Mouse (Mus musculus) adrenal gland, adult 18-20 months (tissue): ENCODE measurements at regions not wholly inside any gene's neighbourhood (a gene's known extent, or its start where the extent isn't known, plus 50 kb on each side); places are given as distances from the start of the nearest gene placed in this dataset.
A peak's percentile ranks its signal among the peaks of the same experiment; 100 is the strongest.

Experiments used
- DNase-seq, 2 experiments: peaks; one replicate each; pipeline ENCODE4 v3.0.0; 2021 to 2022; ENCODE audit warnings: low spot score in 2 of 2

DNA sequence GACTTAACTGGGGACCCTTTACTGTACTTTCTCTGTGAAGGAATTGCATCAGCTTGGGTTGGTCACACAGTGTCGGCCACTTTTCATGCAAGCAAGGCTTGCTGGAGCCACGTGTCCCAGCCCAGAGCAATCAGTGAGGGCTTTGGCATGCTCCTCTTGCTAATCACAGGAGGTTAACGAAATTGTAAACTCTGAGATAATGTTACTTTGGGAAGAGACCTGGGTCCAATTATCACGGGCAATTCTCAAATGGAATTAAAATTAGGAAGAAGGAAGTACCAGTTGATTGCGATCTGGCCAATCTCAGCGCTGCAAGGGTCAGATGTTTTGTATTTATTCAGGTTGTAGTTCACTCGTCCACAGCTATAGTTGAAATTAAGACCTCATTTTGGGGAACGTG lies 153.2 kb downstream of the Dusp6 start:
- DNase-seq, result no peak

DNA sequence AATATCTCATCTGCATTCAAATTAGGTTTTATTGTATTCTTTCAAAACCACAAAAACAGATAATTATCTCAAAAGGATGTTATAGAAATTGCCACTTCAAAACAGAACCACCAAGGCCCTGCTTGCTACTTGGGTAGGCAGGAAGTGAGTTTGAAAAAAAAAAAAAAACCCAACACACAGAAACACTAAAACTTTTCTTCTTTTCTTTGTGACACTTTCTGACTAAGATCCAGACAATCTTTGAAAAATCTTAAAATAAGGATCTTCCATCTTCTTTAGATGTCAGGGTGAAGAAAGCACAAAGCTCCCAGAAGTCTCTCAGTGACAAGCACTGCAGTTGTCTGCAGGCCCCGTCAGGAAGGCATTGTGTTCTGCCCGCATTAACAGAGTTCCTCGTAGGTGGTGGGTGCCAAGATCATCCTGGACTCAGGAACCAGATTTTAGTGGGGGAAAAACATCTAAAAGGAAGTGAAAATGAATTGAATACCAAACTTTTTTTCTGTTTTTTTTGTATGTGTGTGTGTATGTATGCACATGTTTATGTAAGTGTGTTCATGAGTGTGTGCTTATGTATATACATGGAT lies 154.0 kb downstream of the Dusp6 start:
- DNase-seq, result no peak

DNA sequence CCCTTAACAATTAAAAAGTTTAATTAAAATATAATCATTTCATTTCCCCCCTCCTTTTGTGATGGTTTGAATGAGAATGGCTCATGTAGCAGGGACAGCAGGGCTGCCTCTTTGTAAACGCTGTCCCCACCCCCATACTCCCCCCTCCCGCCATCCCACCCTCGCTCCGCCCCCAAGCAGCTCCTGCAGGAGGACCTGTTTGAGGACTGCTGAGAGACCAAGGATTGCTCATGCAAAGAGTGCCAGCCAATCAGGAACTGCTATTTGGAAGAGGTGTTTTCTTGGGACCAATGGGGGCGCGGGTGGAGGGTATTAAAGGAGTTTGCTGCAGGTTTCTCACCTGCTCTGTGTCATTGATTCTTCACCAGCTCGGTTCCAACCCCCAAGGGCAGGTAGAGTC lies 154.6 kb downstream of the Dusp6 start:
- DNase-seq, result no peak

DNA sequence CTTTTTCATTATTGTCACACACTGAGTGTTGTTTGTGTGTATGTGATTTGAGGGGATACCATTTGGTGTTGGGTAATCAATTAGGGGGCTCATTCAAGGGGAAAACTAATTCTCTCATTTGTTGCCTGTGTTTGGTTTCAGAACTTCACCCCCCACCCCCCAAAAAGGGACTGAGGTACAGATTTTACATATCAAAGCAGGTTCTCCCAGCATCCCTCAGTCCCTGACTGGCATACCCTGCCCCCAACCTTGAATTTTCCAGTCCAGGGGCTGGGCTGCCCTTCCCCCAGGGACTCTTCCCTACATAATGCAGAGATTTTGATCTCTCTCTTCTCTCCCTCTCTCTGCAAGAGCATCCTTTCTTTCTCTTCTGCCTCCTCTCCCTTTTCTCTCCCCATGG lies 155.5 kb downstream of the Dusp6 start:
- DNase-seq, result no peak

DNA sequence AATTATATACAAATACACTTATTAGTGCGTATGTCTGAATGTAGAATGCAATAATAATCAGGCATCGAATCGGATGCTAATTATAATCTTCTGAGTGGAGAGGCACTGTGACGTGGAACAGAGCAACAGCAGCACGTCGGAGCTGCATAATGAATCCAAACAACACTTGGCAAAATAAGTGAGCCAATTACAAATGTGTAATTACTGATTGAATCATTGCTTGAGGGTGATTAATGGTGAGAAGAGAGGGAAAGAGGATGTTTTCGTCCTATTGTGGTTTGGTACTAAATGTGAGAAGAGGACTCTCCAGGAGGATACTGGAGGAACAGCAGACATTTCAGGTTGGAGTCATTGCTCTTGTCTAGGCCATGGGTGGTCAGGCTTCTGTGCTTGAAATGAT lies 156.5 kb downstream of the Dusp6 start:
- DNase-seq, result no peak

DNA sequence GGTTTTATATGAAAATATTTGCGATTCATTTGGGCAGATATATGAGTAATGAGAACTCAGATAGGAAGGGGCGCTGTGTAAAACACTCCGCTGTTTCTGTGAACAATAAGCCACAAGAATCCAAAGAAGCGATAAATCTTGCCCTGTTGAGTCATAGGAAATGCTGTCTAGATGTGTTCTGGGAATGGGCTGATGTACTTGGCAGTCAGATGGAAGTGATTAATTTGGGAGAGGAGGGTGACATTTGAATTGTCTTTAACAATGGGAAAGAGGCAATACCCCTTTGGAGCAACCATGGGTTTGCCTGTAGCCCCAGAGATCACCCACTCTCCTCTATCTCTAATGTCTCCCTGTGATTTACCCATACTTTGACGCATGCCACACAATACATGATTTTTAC lies 160.4 kb downstream of the Dusp6 start:
- no peak for DNase-seq

DNA sequence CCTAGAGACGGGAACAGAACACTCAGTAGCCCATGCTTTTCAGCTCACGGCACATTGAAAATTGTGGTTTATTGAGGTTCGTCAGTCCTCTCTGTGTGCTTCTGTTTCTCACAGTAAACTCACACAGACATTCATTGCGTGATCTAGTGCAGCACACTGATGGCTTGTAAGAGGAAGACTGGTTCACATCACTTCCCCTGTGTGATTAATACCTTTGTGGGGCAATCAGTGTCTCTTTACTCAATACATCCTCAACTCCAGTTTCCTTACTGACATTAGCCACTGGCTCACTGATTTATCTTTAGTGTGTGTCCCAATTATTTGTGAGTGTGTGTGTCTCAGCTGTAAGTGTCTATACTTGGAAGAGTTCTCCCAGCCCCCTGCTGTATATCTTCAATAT lies 162.2 kb downstream of the Dusp6 start:
- DNase-seq, result no peak

DNA sequence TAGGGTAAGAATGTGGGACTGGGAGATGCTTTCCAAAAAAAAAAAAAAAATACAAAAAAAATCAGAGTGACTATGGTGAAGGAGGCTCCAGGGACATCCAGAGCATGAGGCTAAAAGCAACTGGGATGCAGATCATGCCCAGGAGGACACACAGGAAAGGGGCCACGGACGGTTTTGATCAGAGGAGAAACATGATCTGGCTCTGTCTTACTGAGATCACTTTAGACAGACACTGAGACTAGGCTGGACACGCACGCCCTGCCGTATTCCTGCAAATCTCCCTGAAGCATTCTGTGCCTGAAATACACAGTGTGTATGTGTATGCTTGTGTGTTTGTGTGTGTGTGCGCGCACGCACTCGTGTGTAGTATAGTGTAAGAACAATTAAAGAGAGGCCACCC lies 167.1 kb downstream of the Dusp6 start:
- no peak for DNase-seq

DNA sequence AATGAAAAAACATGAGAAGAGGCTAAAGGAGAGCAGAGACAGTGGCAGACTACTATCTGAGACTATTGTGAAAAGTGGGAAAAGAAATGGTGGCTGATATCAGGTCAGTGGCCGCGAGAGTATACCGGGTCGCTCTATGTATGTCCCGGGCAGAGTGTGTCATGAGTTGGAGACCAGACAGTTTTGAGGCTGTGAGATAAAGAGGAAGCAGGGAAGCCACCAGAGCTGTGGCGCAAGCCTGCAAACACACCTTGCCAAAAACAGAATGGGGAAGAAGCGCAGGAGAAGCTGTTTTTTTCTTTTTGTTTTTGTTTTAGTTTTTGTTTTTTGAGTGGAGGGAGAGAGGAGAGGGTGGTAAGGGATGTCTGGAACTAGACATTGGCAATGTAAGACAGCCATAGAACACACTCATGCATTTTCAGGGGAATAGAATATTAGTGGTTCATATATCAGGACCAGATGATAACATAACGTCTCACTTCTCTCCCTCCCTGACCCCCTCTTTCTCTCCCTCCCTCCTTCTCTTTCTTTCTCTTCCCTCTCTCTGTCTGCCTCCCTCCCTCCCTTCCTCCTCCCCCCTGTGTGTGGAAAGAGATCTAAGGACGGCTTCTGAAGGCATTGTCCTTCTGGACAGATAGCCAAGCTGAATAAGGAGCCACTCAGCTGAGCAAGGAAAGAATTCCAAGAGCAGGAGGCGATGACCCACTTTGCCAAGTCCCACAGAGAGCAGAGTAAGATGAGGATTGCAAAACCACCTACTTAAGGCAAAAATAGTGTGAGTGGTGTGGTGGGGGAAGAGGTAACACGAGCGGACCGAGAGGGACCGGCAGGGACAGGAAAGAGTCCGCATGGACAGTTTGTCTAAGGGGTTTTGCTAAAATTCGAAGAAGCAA lies 167.9 kb downstream of the Dusp6 start:
- DNase-seq, result no peak

DNA sequence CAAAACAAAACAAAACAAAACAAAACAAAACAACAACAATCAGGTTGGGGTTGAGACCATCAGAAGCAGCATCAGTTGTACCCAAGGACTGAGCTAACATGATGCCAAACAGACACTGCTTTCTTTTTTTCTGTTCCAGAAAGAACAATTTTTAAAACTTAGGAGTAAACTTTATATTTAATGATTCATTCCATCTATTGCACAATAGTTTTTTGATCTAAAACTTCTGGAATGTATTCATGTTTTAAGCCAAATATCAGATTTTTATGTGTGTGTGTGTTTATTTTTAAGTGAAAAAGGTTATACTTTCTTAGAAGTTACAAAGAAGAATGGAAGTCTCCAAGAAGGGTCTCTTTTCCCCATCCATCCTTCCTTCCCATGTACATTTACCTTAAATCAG lies 174.0 kb downstream of the Dusp6 start:
- no peak for DNase-seq

DNA sequence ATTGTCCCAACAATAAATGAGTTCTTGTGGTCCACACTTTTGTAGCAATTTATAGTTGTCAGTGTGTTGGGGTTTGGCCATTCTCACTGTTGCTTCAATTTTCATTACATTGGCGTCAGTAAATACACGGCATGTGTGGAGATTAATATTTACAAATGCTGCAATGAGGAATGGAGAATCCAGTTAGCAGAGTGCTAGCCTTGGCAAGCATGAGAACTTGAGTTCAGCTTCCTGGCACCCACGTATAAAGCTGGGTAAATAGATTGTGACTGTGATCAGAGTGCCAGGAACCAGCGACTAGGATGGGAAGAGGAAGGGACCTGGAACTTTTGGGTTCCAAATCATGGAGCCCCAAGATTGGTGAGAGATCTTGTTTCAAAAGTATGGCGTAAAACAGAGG lies 177.1 kb downstream of the Dusp6 start:
- no peak for DNase-seq

DNA sequence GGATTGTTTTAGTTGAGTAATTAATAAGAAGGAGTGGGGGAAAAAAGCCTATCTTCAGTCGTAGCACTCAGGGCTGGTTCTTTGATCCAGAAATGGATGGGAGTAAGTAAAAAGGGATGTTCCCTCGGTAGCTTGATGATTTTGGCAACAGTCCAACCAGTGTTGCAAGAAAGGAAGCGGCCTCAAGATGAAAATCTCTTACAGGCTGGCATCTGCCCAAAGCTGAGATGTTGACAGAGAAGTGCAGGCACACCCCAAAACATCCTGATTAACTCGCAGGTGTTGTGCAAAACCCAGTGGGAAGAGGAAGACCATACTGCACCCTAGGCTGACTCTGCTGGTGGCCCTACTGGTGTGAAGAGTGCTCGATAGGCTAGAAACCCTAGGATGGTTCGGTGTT lies 178.0 kb downstream of the Dusp6 start:
- DNase-seq, result peak; percentile 51 to 73

DNA sequence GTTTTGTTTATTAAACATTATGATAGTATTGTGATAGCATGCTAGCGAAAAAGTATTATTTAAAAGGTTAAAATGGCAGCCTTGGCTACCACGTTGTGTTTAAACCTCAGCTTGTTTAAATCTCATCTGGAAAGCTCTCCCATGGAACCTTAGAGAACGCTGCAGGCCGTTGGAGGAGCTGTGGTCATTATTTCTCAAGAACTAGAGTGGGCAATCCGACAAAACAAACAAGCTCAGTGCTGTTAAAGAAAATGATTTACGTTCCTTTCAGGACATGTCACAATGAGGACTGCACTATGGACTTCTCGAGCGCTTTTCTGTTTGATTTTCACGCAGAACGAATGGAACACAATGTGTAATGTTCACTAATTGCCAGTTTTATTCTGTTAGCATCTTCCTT lies 178.9 kb downstream of the Dusp6 start:
- no peak for DNase-seq

DNA sequence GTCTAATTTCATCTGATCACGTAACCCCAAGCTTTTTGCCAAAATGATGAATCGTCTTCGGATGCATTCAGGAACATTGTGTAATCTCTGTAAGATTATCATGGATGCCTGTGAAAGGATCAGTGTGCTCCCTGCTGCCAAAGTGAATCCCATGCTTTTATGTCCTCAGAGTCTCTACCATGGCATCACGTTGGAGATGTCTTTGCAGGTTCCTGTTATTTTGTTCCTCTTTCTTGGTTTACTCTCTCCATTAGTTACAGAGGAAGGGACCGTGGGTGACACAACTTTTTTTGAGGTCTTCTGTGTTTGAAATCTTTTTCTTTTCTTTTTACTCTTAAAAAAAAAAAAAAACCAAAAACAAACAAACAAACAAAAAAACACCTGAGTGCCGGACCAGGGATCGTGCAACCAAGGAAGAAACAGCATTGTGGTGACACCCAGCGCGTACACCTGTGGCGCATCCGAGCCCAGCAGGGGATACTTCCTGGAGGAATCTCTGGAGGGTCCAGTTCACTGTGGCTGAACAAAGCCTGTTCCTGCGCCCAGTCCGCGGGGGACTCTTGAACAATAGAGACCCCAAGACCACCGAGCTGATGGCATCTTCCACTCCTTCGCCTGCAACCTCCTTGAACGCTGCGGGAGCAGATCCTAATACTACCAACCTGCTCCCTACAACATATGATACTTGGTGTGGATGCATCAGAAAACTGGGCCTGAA lies 180.6 kb downstream of the Dusp6 start:
- DNase-seq, result no peak

DNA sequence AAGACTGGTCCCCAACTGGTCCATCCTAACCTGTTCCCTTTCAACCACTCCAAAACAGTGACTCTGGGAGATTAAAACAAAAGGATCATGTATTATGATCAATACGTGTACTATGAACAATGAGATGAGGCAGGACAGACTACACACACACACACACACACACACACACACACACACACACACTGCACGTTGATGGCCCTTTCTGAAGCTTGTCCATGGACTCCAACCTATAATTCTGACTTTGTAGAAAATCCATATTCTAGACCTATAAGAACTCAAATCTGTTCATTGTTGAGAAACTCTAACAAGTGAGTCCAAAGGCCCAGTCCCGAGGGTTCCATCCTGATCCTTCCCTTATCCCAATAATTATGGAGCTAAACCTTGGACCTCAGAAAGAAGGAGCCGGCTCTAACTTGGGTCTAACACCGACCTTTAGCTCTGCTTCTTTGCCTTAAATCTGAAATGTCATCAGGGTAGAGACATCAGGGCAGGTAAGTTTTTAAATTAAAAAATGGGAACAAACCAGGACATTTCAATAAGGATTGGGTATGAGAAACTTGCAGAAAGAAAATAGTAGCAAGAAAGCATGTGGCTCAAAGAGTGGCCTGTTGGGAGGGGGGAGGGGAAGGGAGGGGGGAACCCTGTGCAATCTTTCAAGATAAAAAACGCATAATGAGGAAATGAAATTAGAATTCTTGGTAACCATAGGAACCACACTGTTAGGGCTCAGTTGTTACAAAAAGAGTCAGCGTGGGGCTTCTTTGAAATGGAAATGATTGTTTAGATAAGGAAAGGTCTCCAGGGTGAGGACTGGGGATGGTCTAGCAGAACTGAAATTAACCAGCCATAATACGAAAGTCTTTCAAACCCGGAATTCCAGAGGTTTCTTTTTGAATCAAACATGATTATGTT lies 187.9 kb downstream of the Dusp6 start:
- DNase-seq, result no peak

DNA sequence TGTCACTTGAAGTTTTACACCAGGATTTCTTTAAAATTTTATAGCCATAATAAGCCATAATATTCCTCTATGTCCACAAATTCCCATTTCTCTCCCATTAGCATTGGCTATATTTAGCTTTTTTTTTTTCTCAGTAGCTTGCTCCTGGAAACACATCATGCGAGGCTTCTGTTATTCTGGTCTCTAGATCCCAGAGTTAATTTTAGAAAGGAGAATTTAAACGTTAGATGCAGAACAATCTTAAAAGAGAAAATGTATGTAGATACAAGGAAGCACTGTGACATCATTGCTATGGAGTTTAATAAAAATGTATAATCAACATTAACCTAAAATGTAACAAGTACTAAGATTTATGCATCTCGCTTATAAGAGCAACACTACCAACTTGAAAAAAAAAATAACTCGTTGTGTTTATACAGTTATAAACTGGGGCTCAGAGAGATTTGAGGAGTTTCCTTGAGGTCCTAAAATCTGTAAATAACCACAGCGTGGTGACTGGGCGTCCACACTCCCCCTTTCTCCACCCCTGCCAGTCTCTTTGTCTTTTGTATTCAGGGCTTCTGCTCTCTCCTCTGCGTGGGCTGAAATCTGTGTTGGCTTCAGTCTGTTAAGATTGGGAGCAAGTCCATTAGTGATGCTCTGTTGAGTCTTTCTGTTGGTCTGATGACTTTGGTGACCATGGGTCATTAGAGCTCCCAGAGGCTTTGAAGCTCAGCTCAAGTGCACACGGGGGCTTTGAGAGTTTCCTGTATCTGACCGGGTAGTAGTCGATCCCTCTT lies 188.8 kb downstream of the Dusp6 start:
- no peak for DNase-seq

DNA sequence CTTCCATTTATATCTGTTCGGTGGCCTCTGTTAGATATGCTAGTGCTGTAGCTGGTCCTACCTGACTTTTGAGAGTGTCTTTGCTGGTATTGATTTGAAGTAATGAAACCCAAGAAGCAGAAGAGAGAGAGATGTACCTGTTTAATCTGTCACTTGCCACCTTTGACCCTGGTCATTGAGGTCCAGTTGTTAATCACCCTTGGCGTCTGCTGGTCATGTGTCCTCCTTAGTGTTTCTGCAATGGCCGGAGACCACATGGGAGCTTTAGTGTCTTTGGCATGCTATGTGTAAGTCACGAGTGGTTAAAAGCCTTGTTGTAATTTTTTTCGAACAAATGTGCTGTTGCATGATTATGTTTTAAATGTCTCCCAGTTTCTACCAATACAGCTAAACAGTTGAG lies 193.1 kb downstream of the Dusp6 start:
- no peak for DNase-seq

DNA sequence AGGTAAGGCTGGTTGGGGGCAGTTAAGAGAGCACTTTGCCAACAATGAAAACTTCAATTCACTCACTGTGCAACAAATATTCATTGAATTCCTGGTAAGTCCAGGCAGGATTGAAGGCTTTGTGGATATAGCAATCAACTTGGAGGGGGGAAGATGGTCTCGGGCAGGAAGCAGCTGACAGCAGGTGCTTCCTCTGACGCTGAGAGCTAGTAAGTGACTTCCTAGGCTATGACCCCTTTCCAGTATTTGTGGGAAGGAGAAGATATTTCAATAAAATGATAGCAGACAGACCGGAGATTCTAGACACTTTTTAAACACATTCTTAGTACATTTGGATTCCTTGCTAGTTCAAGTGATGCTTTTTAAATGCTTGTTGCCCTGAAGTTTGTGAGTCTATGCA lies 195.0 kb downstream of the Dusp6 start:
- DNase-seq, result no peak

DNA sequence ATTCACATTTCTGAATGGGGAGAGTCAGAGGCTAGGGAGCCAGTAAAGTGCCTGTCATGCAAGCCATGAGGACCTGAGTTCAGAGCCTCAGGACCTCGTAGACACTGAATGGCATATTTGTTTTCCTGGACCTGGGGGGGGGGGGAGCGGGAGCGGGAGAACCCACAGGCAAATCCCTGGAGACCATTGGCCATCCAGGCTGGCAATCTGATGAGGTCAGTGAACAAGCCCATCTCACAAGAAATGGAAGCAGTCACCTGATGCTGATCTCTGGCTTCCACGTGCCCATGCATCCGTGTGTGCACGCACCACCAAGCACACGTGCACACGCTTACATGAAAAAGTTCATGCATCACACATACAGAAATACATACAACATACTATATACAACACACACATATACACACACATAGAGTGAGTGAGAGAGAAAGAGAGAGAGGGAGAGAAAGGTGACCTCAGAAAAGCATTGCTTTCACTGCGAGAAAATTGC lies 196.2 kb downstream of the Dusp6 start:
- no peak for DNase-seq

DNA sequence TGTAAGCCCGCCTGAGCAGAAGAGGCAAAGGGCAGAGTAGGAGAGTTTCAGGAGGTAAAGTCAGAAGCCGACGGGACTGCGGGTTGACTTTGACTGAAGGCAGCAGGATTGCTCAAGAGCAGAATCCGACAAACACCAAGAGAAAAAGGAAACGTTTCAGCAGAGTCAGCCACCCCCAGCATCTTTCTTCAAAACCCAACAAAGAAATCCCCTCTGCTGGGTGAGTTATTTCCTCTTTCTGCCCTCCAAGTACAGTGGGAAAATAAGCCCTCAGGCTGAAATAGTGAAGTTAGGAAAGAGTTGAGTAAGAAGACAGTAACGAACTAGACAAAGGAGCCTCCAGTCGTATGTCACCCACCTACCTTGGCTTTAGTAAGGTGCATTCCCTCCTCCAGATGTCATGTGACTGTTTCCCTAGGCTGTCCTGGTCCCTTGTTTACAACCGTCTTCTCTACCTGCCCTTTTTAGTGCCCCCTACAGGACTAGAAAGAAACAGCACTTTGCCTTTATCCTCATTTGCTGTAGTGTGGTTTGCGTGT lies 196.9 kb downstream of the Dusp6 start:
- peak in 1 of 2 experiments; percentile 21 for DNase-seq
